Mouse (Mus musculus): ENCODE results near the gene Ms4a5. TPM values are rescaled to one million over a fixed set of nuclear protein-coding genes. Genes with fewer than 3 reads are reported as not detected.

Ms4a5 gene
- not detected for total RNA-seq (2023)

DNA sequence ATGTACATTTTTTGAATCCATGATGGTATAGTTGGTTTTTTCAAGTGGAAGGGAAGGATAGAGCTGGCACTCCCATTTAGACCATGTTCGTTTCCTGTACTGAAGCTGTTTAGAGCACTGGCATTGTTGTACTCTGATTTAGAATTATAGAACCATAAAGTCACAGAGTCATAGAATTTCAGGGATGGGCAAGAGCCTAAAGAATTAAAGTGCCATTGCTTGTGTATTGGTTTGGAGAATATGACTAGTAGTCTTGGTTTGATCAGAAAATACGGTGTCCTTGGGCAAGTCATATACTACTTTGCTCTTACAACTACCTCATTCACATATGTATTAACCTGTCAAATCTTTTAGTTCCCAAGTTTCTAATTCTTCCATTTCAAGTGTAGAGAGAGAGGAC, at the start of gene Ms4a5:
Gene Ms4a5, minus strand, starts transcription at position 101 of the 400 bp plus-strand sequence.

DNA sequence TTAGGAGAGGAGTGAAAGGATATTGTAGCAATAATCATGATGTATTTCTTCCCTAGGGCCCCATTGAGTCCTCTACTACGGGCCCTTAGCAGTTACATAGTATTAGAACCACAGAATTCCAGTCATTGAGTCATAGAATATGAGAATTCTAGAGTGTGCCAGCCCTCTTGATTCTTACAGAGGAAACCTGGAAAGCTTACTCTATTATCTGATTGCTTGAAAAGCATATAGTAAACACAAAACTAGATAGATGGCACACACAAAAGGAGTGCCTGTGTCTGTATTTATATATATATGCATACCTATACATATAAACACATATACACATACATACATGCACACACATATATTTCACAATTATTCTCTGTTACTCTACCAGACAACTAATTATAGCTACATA, 30.7 kb upstream of the Ms4a5 start, which contains the start of gene Ms4a14:
Gene Ms4a14, minus strand, starts transcription at position 101 of the 400 bp plus-strand sequence.

DNA sequence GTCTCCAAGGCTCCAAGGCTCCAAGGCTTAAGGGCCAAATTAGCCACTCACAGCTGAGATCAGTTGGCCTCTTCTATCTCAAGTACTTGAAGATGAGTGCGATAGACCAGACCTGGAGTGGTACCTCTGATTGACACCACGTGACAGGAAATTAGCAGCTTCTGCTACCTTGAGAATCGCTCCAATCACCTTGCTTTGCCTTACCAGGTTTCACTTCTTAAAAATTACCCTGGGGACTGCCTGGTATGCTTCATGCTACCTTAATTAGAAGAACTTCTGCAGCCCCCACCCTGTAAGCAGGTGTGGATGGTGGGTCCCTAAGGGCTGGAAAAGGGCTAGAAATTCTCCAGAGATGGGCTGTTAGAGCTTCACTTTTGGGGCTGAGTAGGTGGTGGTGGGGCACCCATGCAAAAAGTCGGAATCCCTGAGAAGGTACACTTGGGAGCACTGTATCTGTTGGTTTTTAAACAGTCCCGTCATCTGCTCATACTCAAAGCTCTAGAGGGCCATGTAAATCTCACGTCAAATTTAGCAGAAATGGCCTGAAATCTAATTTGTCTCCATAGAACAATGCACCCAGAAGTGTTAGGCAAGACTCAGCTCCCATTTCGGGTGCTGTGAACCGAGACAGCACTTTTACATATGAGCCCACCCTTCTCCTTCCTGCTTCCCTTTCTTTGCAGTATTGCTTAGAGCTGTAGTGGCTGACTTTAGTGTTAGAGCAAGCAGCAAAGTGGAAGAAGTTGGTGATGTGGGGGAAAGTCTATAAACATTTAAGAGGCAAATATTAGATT, 17.4 kb downstream of the Ms4a5 start, which contains the start of gene Ms4a1:
Gene Ms4a1, minus strand, starts transcription at position 190 of the 794 bp plus-strand sequence.

DNA sequence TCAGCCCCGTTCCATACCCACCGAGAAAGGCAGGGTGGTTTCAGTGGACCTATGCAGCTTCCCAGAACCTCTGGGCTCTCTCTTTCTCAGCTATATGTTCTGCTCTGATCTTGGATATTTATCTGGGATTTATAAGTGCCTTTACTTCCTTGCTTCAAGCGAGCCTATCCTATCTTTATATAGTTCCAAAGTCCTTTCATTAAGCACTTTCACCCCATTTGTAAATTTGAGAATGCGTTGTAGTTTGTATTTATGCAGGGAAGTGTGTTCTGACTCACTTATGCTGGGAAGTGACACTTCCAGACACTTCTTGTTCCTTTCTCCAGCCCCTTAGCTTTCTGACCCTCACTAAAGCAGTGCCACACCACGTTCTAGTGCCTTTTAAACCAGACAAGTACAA, 51.3 kb downstream of the Ms4a5 start, which contains the start of gene Ms4a12:
Gene Ms4a12, minus strand, starts transcription at position 101 of the 400 bp plus-strand sequence.

Other genes starting within 250 kb of the Ms4a5 start
- gene Ms4a8a, start 202.8 kb downstream of the Ms4a5 start, total RNA-seq (2023): 0.50 TPM
- gene 1700017D01Rik, start 153.0 kb downstream of the Ms4a5 start, total RNA-seq (2023): not detected
- not detected for gene 1700025F22Rik, start 118.6 kb downstream of the Ms4a5 start, total RNA-seq (2023)
- not detected for gene Ms4a13, start 87.1 kb downstream of the Ms4a5 start, total RNA-seq (2023)
- gene Ms4a12, start 51.4 kb downstream of the Ms4a5 start, total RNA-seq (2023): not detected
- 47.9 TPM for gene Ms4a1, start 17.6 kb downstream of the Ms4a5 start, total RNA-seq (2023)
- 0.15 TPM for gene Ms4a14, start 30.6 kb upstream of the Ms4a5 start, total RNA-seq (2023)
- not detected for gene Ms4a7, start 52.3 kb upstream of the Ms4a5 start, total RNA-seq (2023)
- gene Ms4a4a, start 91.7 kb upstream of the Ms4a5 start, total RNA-seq (2023): 0.97 TPM
- gene Ms4a4c, start 120.9 kb upstream of the Ms4a5 start, total RNA-seq (2023): 20.8 TPM
- gene Ms4a4b, start 159.7 kb upstream of the Ms4a5 start, total RNA-seq (2023): 734 TPM
- 37.5 TPM for gene Ms4a6c, start 185.5 kb upstream of the Ms4a5 start, total RNA-seq (2023)
- 436 TPM for gene Gm8369, start 202.1 kb upstream of the Ms4a5 start, total RNA-seq (2023)
- 599 TPM for gene Ms4a6b, start 232.6 kb upstream of the Ms4a5 start, total RNA-seq (2023)